Mouse (Mus musculus): ENCODE data around the gene Cpe.
"Not testable (repeated sequence)": the region's sequence is repeated elsewhere in the genome, so short reads cannot be mapped to it uniquely, and the experiment has no call there.

The Cpe gene

GRCm38 (mm10) chr8:64676381-64676780 is 16.5 kb downstream of the Cpe start:
- in situ Hi-C loops (cut with MboI, MseI): no loop called here

- in situ Hi-C loops (cut with MboI, MseI): no loop called here
Observed at GRCm38 (mm10) chr8:64674951-64675585, 17.8 kb downstream of the Cpe start.

- in situ Hi-C loops (cut with MboI, MseI): no loop called here
Observed at GRCm38 (mm10) chr8:64672920-64673319, 19.9 kb downstream of the Cpe start.

- in situ Hi-C loops (cut with MboI, MseI): no loop called here
Observed at GRCm38 (mm10) chr8:64671937-64672336, 20.9 kb downstream of the Cpe start.

- in situ Hi-C loops (cut with MboI, MseI): not testable (repeated sequence)
Observed at GRCm38 (mm10) chr8:64666305-64666704, 26.5 kb downstream of the Cpe start.

GRCm38 (mm10) chr8:64665563-64665962 is 27.3 kb downstream of the Cpe start:
- in situ Hi-C loops (cut with MboI, MseI): no loop called here

GRCm38 (mm10) chr8:64664811-64665210 is 28.0 kb downstream of the Cpe start:
- in situ Hi-C loops (cut with MboI, MseI): no loop called here

GRCm38 (mm10) chr8:64664350-64664749 is 28.5 kb downstream of the Cpe start:
- in situ Hi-C loops (cut with MboI, MseI): no loop called here

- in situ Hi-C loops (cut with MboI, MseI): no loop called here
Observed at GRCm38 (mm10) chr8:64659097-64659496, 33.8 kb downstream of the Cpe start.

GRCm38 (mm10) chr8:64657980-64658401 is 34.9 kb downstream of the Cpe start:
- in situ Hi-C loops (cut with MboI, MseI): no loop called here

GRCm38 (mm10) chr8:64657517-64657916 is 35.3 kb downstream of the Cpe start:
- in situ Hi-C loops (cut with MboI, MseI): no loop called here

GRCm38 (mm10) chr8:64655887-64656286 is 37.0 kb downstream of the Cpe start:
- in situ Hi-C loops (cut with MboI, MseI): no loop called here

- in situ Hi-C loops (cut with MboI, MseI): no loop called here
Observed at GRCm38 (mm10) chr8:64655087-64655486, 37.8 kb downstream of the Cpe start.

- in situ Hi-C loops (cut with MboI, MseI): no loop called here
Observed at GRCm38 (mm10) chr8:64652285-64652684, 40.6 kb downstream of the Cpe start.

GRCm38 (mm10) chr8:64648063-64648462 is 44.8 kb downstream of the Cpe start:
- in situ Hi-C loops (cut with MboI, MseI): no loop called here

GRCm38 (mm10) chr8:64647148-64647547 is 45.7 kb downstream of the Cpe start:
- in situ Hi-C loops (cut with MboI, MseI): no loop called here

- in situ Hi-C loops (cut with MboI, MseI): no loop called here
Observed at GRCm38 (mm10) chr8:64646421-64646820, 46.4 kb downstream of the Cpe start.

GRCm38 (mm10) chr8:64644108-64645005 is 48.5 kb downstream of the Cpe start:
- in situ Hi-C loops (cut with MboI, MseI): no loop called here

- in situ Hi-C loops (cut with MboI, MseI): no loop called here
Observed at GRCm38 (mm10) chr8:64643382-64643781, 49.5 kb downstream of the Cpe start.

GRCm38 (mm10) chr8:64642799-64643198 is 50.1 kb downstream of the Cpe start:
- in situ Hi-C loops (cut with MboI, MseI): no loop called here

GRCm38 (mm10) chr8:64640599-64640998 is 52.3 kb downstream of the Cpe start:
- in situ Hi-C loops (cut with MboI, MseI): no loop called here

GRCm38 (mm10) chr8:64639676-64640075 is 53.2 kb downstream of the Cpe start:
- in situ Hi-C loops (cut with MboI, MseI): no loop called here

GRCm38 (mm10) chr8:64634901-64635300 is 58.0 kb downstream of the Cpe start:
- in situ Hi-C loops (cut with MboI, MseI): no loop called here
